Mouse (Mus musculus) left cerebral cortex, adult 9 months (tissue): ENCODE results near the gene Sds.

Experiments
- DNase-seq, 2 experiments: peaks; one replicate each; pipeline ENCODE4 v3.0.0; 2022; ENCODE audit warnings: low spot score in 2 of 2

Sds gene

DNA sequence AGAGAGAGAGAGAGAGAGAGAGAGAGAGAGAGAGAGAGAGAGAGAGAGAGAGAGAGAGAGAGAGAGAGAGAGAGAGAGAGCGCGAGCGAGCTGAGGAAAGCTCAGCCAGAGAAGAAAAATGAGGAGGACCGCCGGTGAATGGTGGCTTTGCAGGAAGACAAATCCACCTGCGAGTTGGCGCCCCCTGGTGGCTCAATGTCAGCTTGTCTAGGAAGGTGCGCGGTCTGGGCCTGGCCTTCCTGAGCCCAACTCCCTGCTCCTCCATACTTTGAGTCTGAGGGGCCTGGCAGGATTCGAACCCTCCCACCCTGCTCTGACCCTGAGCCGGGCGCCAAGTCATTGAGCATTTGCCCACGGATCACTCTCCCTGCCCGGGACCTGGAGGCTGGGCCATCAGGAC, 35.6 kb upstream of the Sds start:
- peak; percentile 11 to 87 for DNase-seq

DNA sequence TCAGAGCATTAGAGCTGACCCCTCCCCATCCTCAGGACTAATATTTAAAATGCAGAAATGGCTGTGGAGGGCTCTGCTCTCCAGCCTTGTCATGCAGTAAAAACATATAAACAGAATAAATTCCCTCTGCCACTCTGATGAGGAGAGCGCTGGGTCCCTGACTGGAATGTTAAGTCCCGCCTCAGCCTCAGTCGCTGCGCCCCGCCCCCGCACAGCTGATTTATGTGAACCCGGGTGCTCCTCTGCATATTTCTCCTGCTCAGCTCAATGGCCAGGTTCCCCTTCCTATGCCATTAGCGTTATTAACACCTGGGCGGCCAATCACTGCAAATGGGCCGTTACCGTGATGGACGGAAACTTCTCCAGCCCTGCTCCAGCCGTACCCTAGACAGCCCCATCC, 29.0 kb upstream of the Sds start:
- DNase-seq: no peak

DNA sequence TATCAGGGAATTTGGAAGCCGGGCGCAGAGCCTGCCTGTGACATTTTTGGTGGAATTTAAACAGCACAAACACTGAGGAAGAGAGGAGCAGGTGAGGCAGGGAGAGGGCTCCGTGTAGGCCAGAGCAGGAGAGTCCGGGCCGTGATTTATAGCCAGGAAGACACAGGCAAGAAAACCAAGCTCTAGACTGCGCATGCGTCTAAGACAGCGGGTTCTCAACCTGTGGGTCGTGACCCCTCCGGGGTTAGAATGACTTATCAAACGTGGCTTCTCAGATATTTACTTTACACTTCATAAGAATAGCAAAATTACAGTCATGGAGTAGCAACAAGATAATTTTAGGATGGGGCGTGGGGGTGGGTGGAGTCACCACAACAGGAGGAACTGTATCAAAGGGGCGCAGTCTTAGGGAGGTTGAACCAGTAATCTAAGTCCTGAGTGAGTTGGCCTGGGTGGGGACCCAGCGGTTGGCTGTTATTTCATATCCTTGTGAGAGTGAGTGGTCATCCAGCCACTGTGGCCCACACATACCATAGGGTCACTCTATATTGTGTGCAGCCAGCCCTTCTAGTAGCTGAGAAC, 21.5 kb upstream of the Sds start:
- DNase-seq: no peak

DNA sequence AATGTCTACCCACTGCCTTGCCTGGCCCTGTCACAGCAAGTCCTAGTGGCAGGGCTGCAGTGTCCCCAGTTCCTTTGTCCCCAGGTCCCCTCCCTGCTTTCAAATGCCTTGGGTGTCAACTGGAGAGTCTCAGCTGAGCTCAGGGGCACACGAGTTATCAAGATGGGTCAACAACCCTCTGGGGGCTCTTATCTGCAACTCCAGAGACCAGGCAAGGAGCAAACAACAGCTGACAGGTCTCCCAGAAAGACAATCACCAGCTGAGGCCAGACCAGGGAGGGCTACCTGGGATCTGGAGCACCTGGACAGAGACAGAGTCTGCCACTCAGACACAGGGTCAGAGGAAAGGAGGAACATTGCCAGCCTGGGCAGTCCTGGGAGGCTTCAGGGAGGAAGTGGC, 20.1 kb upstream of the Sds start:
- DNase-seq: no peak

DNA sequence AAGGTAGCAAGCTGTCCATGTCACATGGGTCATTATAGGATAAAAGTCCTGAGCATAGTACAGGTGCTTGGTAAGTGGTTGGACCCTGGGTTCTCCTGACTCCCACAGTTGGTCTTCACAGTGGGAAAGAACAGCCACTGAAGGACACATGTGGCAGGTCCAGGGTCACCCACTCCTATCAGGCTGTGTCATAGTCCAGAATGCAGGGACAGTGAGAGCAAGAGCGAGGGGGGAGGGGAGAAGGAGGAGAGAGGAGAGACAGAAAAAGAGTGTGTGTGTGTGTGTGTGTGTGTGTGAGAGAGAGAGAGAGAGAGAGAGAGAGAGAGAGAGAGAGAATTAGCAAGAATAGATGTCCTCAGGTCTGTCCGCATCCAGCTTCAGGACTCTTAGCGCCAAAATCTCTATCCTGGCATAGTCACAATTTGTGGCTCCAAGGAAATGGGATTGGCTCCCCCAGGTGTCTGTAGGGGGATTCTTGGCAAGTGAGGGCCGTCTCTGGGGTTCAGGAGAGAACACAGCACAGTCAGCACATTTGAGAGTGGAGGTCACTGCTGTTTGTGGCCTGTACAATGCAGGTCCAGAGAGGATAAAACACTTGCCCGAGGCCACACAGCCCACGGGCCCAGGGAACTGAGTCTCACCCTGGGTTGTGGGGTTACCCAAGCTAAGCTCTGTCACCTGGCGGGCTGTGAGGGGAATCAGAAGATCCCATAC, 19.3 kb upstream of the Sds start:
- no peak for DNase-seq

DNA sequence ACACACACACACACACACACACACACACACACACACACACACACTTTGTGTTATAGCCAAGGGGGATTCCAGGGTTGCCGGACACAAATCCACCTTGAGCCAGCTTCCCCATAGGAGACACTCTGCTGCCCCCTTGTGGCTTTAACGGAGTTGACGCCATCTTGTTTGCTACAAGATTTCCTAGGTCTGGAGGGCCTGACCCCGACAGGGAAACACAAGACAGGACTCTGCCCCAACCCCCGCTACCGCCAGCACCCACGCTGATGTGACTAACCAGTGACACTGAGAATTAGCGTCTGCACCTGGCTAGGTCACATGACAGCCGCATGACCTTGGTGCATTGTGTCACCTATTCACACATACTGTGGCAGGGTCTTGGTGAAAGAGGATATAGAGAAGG, 18.7 kb upstream of the Sds start:
- peak in 1 of 2 experiments; percentile 66 for DNase-seq

DNA sequence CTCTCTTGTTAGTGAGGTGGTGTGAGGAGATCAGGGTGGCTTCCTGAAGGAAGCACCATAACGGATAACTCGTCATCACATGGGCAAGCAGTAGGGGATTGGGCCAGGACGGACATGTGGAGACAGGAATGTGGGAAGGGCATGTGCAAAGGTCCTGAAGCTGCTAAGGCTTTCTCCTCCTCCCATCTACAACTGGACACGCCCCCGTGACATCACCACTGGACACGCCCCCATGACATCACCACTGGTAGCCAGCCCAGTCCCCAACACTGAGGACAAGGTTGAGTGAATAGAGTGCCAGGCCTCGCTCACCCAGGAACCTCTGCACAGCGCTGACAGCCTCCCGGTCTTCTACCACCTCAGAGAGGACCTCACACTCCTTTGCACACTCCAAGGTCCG, 17.2 kb upstream of the Sds start:
- no peak for DNase-seq

DNA sequence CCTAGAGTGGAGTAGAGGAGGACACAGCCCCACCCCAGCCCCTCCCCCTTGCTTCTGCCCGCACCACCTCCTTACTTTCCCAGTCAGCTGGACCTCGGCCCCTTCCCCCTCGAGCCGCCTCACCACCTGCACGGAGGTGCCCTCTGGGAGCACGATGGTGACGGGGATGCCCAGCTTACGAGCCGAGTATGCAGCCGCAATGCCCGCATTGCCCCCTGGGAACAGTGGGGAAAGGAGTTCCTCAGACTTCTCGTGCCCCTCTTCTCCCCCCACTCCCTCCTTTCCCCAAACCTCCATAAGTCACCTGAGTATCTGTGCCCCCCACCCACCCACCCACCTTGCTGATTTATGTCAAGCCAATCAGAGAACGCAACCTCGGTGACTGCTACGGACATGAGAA, 14.4 kb upstream of the Sds start:
- DNase-seq: no peak

DNA sequence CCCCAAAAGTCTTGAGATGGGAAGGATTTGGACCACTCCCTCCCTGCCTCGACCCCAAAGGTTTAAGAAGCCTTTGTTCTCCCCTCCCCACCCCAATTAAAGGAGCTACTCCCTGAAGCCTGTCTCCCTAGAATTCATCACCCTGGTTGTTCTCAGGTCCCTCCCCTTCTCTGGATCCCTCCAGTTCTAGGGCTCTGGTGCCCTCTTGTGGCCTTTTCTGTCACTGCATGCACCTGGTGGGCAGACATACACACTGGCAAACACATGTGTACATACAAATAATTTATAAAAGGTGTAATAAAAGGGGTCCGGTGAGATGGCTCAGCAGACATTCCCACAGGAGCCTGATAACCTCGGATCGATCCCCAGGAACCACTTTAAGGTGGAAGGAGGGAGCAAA, 12.0 kb upstream of the Sds start:
- no peak for DNase-seq

DNA sequence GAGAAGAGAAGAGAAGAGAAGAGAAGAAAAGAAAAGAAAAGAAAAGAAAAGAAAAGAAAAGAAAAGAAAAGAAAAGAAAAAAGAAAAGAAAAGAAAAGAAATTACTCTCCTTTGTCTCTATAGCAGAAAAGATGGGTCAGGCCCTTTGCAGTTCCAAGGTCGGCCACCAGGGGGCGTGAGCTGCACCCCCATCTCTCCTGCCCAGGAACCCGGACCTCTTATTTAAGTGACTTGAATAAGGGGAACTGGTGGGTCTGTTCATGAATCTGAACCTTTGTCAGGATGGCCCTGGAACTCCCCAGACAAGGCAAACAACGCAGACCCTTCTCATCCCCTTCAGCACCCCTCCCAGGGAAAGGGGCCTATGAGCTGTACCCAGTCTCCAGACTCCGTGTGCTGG, 11.3 kb upstream of the Sds start:
- no peak for DNase-seq

DNA sequence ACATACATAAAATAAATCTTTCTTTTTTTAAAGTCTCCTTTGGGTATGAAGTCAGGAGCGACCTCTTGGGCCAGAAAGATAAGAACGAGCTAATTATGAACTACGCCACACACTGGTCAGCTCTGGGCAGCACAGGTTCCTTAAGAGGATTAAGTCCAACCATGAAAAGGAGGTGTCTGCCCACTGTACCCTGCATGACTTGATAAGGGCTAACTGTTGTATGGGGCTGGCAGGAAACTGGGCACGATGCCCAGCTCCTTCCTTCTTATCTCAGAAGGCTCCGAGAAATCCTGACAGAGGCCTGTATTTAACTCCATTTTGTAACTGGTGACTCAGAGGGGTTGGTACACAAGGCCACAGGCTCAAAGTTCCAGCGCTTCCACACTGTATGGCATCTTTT, 10.5 kb upstream of the Sds start:
- DNase-seq: no peak

DNA sequence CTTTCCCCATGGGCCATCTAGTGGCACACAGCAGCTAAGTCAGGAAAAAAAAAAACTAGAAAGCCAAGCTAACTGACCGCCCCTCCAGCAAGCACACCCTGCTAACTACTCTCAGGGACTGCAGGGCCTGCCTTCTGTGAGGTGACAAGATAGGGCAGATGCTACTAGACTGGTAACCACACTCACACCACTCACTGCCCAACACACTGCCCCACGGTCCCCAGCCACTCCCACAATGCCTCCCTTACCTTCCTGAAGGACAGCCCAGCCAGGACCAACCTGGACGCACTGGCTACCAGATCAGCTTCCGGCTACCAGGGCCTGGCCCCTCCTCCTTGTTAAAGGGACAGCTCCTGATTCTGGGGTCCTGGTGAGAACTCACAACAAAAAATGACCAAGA, 9.3 kb upstream of the Sds start:
- no peak for DNase-seq

DNA sequence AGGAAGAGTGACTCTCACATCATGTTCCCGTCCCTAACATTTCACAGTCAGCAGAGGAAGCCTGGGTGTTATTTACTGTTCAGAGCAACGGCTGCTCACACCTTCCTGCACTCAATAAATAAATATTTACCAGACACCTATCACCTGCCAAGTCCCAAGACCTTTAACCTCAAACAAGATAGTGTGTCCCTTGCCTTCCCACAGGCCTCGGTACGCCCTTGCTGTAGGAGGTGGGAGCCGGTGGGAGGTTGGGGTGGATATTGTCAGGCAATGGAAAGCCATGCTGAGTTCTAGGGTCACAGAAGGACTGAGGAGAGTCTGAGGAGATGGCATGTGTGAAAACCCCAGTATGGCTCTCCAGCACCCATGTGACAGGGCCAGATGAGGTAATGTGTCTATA, 8.0 kb upstream of the Sds start:
- no peak for DNase-seq

DNA sequence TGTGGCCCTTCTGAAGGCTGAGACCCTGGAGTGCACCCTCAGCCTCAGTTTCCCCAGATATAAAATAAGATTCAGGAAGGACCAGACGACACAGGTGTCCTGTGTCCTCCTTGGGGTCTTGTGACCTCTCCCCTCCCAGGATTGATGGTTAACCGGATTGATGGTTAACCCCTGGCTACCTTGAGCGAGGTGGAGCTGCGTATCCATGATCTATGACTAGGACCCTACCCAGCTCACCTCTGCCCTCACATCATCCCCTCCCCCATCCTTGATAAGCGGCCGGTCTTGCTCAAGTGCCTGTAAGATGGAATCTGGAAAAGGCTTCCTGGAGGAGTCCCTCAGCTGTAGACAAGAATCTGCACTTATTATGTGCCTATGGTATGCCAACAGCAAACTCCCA, 7.5 kb upstream of the Sds start:
- no peak for DNase-seq

DNA sequence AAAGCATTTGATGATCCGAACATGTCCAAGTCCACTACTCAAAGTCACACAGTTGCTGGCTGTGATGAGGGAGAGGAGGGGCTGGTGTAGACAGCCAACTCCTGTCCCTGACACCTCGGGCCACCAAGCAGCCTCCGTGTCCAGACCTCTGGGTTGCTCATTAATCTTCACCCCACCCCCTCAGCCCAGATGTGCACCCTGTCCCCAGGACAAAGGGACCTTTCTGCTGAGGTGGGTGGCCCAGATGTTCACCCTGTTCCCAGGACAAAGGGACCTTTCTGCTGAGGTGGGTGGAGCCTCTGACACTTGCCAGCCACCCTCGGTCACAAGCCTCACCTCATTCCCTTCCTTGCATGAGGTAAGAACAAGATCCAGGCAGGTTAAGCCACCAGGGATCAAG, 4.8 kb upstream of the Sds start:
- DNase-seq: no peak

DNA sequence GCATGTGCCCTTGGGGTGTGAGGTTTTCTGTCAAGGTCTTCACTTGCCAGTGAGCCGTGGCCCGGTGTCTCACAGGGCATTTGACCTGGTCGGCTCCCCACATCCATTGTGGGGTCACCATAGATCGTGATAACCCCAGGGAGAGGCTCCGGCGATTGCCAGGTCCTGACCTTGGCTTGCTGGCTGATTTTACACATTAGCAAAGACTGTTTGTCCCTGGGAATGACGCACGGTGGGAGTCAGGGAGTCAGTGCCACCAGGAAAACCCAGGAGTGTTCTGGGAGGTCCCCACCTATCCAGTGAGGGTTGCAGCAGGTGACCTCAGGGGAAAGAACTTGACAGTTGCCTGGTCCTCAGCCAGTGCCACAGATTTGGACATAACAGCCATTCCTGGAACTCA, 3.6 kb upstream of the Sds start, which contains the start of gene Sdsl:
Gene Sdsl, minus strand, starts transcription at position 41 of the 400 bp plus-strand sequence.
- no peak for DNase-seq

DNA sequence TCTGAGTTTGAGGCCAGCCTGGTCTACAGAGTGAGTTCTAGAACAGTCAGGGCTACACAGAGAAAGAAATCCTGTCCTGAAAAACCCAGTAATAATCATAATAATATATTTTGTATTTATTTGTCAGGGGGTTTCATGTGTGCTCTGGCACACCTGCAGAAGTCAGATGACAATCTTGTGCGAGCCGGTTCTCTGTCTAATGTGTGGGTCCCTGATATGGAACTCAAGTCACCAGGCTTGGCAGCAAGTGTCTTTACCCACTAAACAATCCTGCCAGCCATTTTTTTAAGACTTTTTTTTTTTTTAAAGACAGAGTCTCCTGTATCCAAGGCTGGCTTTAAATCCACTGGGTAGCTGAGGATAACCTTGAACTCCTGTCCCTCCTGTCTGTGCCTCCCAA, 3.0 kb upstream of the Sds start:
- no peak for DNase-seq

DNA sequence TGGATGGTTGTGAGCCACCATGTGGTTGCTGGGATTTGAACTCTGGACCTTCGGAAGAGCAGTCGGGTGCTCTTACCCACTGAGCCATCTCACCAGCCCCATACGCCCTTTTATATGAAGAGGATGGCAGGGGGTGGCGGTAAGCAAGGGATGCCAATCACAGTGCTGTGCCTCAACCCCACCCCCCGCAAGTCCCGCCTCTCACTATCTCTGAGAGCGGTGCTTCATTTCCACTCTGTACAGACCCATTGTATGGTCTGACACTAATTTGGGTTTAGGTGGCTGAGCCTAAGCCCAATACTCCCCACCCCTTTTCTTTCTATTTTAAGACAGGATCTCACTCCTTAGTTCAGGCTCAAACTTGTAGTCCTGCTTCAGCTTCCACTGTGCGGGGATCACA, 465 bp upstream of the Sds start:
- DNase-seq: no peak

DNA sequence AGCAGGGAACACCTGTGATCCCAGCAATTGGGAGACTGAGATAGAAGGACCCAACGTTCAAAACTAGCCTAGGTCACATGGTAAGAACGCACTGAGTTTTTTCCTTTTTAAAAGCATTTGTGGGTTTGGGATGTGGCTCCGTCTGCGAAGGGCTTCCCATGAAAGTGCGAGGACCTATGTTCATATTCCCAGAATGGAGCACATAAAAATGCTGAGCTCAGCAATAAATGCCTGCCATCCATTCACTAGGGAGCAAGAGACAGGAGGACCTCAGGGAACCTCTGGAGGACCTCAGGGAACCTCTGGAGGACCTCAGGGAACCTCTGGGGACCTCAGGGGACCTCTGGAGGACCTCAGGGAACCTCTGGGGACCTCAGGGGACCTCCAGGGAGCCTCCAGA, 1.7 kb downstream of the Sds start:
- DNase-seq: no peak

DNA sequence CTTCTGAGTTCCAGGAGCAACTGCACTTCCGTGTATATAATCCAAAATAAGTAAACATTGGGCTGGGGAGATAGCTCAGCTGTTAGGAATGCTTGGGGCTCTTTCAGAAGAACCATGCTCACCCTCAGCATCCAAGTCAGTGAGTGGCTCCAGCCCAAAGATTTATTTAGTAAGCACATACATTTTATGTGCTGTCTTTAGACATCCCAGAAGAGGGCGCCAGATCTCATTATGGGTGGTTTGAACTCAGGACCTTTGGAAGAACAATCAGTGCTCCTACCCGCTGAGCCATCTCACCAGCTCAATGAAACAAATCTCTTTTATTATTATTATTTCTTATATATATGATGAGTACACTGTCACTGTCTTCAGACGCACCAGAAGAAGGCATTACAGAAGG, 3.2 kb downstream of the Sds start:
- no peak for DNase-seq

DNA sequence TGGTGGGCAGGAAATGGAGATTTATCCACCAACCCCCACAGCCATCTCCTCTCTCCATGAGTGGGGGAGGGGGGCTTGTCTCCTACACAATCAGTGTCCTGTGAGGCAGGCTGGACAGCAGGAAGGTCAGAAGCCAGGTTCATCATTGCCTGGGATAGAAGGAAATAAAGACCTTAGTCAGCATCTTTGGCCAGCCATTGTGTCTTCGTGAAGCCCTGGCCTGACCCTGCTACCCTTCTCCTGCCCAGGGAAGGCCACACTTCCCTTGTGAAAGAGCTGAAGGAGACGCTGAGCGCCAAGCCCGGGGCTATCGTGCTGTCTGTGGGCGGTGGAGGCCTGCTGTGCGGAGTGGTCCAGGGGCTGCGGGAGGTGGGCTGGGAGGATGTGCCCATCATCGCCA, 4.9 kb downstream of the Sds start:
- DNase-seq: no peak

DNA sequence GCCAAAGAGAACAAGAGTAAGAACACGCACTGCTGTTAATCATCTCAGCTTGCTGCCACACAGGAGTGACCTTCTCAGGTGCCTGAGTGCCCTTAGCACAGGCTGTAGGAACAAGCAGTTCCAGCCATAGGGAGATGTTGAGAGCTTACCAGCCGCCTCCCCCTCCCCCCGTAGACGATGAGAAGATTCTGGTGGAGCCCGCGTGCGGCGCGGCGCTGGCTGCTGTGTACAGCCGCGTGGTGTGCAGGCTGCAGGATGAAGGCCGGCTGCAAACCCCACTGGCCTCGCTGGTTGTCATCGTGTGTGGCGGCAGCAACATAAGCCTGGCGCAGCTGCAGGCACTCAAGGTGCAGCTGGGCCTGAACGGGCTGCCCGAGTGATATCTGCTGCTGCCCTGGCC, 7.1 kb downstream of the Sds start:
- no peak for DNase-seq

DNA sequence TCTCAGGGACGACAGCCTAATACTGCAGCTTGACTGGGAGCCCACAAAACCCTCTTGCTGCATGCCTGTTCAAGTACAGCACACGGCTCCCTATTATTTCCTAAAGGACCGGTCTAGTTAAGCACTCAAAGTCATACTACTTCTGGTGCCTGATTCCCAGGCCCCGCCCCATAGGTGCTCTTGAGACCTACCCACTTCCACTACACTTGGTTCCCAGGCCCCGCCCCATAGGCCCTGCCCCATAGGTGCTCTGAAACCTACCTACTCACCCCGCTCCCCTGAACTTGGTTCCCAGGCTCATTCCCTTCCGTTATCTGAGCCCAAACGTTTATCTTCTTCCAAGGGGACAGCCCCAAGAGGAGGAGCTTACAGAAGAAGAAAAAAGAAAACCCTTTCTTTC, 11.5 kb downstream of the Sds start:
- DNase-seq: no peak

DNA sequence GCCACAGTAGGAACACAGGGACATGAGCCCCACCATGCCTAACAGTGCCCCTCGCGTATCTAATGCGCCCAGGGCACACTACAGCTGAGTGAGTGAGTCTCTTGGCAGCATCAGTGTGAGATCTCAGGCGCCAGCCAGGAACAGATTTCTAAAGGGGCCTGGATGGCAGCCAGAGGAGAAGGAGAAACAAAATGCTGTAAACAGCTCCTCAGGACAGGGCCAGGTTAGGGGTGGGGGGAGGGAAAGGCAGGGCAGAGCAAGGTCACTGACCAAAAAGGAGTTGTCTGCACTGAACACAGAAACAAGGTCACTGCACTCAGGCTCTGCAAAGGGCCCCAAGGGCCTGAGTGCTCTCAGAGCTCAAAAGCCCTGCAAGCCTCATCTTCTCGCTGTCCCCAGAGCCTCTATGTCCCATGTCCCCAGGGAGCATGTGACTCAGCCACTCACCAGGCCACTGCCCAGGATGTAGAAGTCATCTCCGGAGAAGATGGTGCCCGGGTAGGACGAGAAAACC, 14.4 kb downstream of the Sds start:
- DNase-seq: no peak
